ENCODE assay signal across 8 mouse cellular contexts in the genomic region with DNA sequence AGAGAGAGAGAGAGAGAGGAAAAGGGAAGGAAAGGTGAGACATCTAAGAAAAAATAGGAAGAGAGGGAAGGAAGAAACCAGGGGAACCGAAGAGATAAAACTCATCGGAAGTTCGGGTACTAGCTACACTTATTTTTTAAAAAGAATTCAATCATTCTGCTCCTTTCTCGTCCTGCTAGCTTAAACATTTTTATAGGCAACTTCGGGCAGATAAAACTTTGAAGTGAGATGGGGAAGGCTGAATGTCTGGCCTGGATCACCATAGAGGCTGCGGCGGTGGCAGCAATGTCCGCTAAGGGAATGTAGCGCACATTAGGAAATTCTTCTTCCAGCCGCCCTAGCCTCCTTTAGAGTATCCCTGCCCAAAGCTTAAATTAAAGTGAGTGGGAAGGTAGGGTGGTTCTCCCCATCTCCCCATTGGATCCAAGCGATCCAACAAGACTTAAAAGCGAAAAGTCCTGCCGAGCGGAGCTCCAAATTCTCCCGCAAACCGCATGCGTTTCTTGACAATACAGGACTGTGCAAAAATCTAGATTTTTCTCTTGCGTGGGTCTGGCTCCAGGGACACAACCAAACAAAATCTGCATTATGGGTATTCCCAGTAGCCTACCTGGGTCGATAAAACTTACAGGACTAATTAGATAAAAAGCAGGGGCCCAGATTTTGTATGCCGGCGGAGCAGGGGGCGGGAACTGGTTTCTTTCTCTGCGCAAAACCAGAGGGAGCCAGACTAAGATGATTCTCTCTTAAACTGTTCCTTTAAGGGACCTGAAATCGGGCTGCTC. TPM values are rescaled to one million over a fixed set of nuclear protein-coding genes. Genes with fewer than 3 reads are reported as not detected.
DNase-seq lines count a peak whose midpoint lies in the region; ATAC-seq lines count a peak whose summit lies in the region.

No protein-coding gene starts in this region.

- no peaks in the 10 kb centered on the region for H3K4me1 ChIP-seq in embryonic facial prominence, embryonic 12.5 days
- H3K4me1 ChIP-seq in intestine, embryonic 15.5 days (replicated peaks), result no peaks in the 10 kb centered on the region
- H3K4me1 ChIP-seq in neural tube, embryonic 13.5 days (replicated peaks), result peaks cover 8% of the 10 kb centered on the region

- H3K27me3 ChIP-seq in embryonic facial prominence, embryonic 12.5 days, result peaks cover 67% of the 10 kb centered on the region
- peaks cover 60% of the 10 kb centered on the region for H3K27me3 ChIP-seq in intestine, embryonic 15.5 days (replicated peaks)
- H3K27me3 ChIP-seq in neural tube, embryonic 13.5 days, result peaks cover 93% of the 10 kb centered on the region

- H3K4me3 ChIP-seq in embryonic facial prominence, embryonic 12.5 days, result peak overlapping the region; percentile 25; the same call in 1 of the 2 replicates
- H3K4me3 ChIP-seq in intestine, embryonic 15.5 days (replicated peaks), result no peak overlapping the region
- peak overlapping the region; percentile 15; the same call in 1 of the 2 replicates for H3K4me3 ChIP-seq in neural tube, embryonic 13.5 days

- intact Hi-C loops in left cerebral cortex, postnatal 25 days (cut with DNase I), result loop anchor here (2.0 to 10.0 kb wide), 9 partner anchors 908 to 2001 kb away; a partner anchor contains a TSS
- intact Hi-C loops in left cerebral cortex, postnatal 4 days (cut with DNase I), result loop anchor here (5.0 to 10.0 kb wide), 6 partner anchors 908 to 1991 kb away; no protein-coding TSS in a partner anchor

- no peak for ATAC-seq in embryonic facial prominence, embryonic 12.5 days (ENCODE audit: insufficient number of reproducible peaks, insufficient read depth, low FRiP score, low TSS enrichment)
- ATAC-seq in intestine, embryonic 15.5 days, result no peak
- ATAC-seq in neural tube, embryonic 13.5 days (ENCODE audit: low read depth), result no peak

- 2% methylated on average over 24 of the region's 24 CpGs for WGBS in embryonic facial prominence, embryonic 12.5 days
- 1% methylated on average over 24 of the region's 24 CpGs for WGBS in intestine, embryonic 15.5 days
- under 1% methylated on average over 24 of the region's 24 CpGs for WGBS in neural tube, embryonic 13.5 days

- no peak overlapping the region for H3K27ac ChIP-seq in embryonic facial prominence, embryonic 12.5 days
- no peak overlapping the region for H3K27ac ChIP-seq in intestine, embryonic 15.5 days
- no peak overlapping the region for H3K27ac ChIP-seq in neural tube, embryonic 13.5 days (replicated peaks)

- H3K9me3 ChIP-seq in embryonic facial prominence, embryonic 12.5 days, result no peaks in the 10 kb centered on the region
- H3K9me3 ChIP-seq in intestine, embryonic 15.5 days, result no peaks in the 10 kb centered on the region
- H3K9me3 ChIP-seq in neural tube, embryonic 13.5 days, result no peaks in the 10 kb centered on the region

- H3K4me2 ChIP-seq in embryonic facial prominence, embryonic 12.5 days (replicated peaks), result peak overlapping the region; percentile 45
- peak overlapping the region; percentile 39 for H3K4me2 ChIP-seq in intestine, embryonic 15.5 days (replicated peaks)
- H3K4me2 ChIP-seq in neural tube, embryonic 13.5 days, result peak overlapping the region; percentile 36

- no peaks in the 10 kb centered on the region for H3K36me3 ChIP-seq in embryonic facial prominence, embryonic 12.5 days
- no peaks in the 10 kb centered on the region for H3K36me3 ChIP-seq in intestine, embryonic 15.5 days
- no peaks in the 10 kb centered on the region for H3K36me3 ChIP-seq in neural tube, embryonic 13.5 days

- no peak overlapping the region for H3K9ac ChIP-seq in embryonic facial prominence, embryonic 12.5 days
- H3K9ac ChIP-seq in intestine, embryonic 15.5 days, result no peak overlapping the region
- H3K9ac ChIP-seq in neural tube, embryonic 13.5 days, result no peak overlapping the region

- peak; percentile 46 to 51 for DNase-seq in left cerebral cortex, postnatal 25 days (ENCODE audit: low spot score in 2 of 2)
- DNase-seq in left cerebral cortex, postnatal 4 days, result no peak
- DNase-seq in MN1 (ENCODE audit: low spot score), result no peak
- DNase-seq in spleen, adult 18-20 months, result no peak
- no peak for DNase-seq in cerebellum, adult 9-11 months

RNA-seq across cellular contexts. Expression of a gene that starts 8.4 kb away (rescaled TPM):
- 100 to 1,000 TPM; 105 to 109 TPM for total RNA-seq in left cerebral cortex, postnatal 25 days (2021)
- 100 to 1,000 TPM; 247 to 249 TPM for total RNA-seq in left cerebral cortex, postnatal 4 days (2021)
- 2.1 and 3.1 TPM in 2 replicates for polyA plus RNA-seq in embryonic facial prominence, embryonic 12.5 days (2016; fragmentation: Nextera tagmentation; extraction: Ambion mirVana)
- 0.05 TPM in 1 of 2 replicates, not detected in the other for polyA plus RNA-seq in intestine, embryonic 15.5 days (2015; fragmentation: Nextera tagmentation; extraction: Ambion mirVana)
- 0.06 and 0.29 TPM in 2 replicates for polyA plus RNA-seq in neural tube, embryonic 13.5 days (2015; fragmentation: Nextera tagmentation; extraction: Ambion mirVana)

RNA-seq across cellular contexts. Expression of a gene that starts 11.0 kb away (rescaled TPM):
- 1 to 10 TPM; 6.2 to 8.5 TPM for total RNA-seq in left cerebral cortex, postnatal 25 days (2021)
- 10 to 100 TPM; 21.5 to 23.5 TPM for total RNA-seq in left cerebral cortex, postnatal 4 days (2021)
- polyA plus RNA-seq in embryonic facial prominence, embryonic 12.5 days (2016; fragmentation: Nextera tagmentation; extraction: Ambion mirVana), result 0.05 TPM in 1 of 2 replicates, not detected in the other
- not detected in 2 replicates for polyA plus RNA-seq in intestine, embryonic 15.5 days (2015; fragmentation: Nextera tagmentation; extraction: Ambion mirVana)
- polyA plus RNA-seq in neural tube, embryonic 13.5 days (2015; fragmentation: Nextera tagmentation; extraction: Ambion mirVana), result not detected in 2 replicates

Comparison
In these comparisons a context has a peak if more than half of its experiments do, and no peak if none do; other contexts are left out.
1. DNase-seq: peak in left cerebral cortex, postnatal 25 days (2 of 2); none in left cerebral cortex, postnatal 4 days (single experiment), MN1 (single experiment), spleen, adult 18-20 months (0 of 2) and cerebellum, adult 9-11 months (single experiment).
2. Peak in every context shown above with its lines, with median percentiles within 50 percentile points of each other: H3K4me2 ChIP-seq.